Mouse (Mus musculus) fat pad, adult 2 months (tissue): ENCODE measurements around the gene Cracr2a.
A peak's percentile ranks its signal among the peaks of the same experiment; 100 is the strongest.

Experiments used
- DNase-seq: peaks from one replicate; pipeline ENCODE4 v3.0.0-alpha.2; 2011; ENCODE audit warnings: low read depth, low spot score; ENCODE audit errors: extremely low read depth

The Cracr2a gene

GRCm38 (mm10) chr6:127565951-127566732 is 5.0 kb downstream of the Cracr2a start:
- DNase-seq = peak; percentile 80

GRCm38 (mm10) chr6:127571849-127572550 is 10.9 kb downstream of the Cracr2a start:
- no peak for DNase-seq

DNA sequence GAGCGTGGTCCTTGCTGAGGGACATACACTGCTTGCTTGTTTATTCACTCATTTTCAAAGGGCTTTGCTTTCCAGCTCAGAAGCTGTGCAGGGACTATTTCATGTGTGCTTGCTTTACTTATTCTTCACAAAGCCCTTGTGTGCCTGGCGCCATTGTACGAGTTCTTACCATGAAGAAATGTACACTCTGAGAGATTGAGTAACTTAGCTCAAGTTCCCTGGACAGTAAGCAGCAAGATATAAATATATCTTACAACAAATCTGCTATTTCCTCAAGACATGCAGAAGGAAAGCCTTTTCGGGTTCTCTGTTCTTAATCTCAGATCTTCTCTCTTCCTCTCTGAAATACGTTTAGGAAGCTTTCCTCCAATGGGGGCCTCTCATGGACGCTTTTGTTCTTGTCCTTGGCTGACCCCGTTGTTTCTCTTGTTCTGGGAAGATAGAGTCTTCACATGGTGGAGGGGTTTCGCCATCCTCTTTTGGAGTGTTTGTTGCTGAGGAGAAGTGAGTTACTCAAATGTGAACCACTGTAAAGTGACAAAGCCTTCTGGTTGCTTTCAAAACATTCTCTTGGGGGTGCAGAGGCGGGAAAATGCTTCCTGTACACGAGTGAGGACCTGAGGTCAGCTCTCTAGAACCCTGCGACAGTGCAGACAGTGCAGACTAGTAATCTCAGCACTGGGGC is 12.8 kb downstream of the Cracr2a start:
- DNase-seq = no peak

GRCm38 (mm10) chr6:127575194-127575593 is 14.1 kb downstream of the Cracr2a start:
- DNase-seq = no peak

DNA sequence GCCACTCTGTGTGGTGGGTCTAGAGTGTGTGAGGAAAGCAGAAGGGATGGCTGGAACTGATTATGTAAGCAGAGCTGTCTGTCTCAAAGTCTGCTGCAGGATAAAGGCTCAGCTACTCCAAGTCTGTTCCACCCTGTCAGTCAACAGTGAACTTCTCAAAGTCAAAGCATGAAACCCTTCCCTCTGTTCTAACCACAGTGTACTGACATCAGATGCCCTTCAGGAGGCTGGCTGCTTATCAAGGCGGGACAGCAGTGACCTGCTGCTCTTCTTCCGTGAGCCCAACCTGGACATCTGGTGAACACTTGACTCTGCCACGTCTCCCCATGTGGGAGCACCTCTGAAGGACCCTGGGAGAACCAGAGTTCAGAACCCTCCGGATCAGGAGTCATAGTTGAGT is 16.6 kb downstream of the Cracr2a start:
- no peak for DNase-seq

- no peak for DNase-seq
These were observed 17.2 kb downstream of the Cracr2a start for GRCm38 (mm10) chr6:127578316-127578715.

DNA sequence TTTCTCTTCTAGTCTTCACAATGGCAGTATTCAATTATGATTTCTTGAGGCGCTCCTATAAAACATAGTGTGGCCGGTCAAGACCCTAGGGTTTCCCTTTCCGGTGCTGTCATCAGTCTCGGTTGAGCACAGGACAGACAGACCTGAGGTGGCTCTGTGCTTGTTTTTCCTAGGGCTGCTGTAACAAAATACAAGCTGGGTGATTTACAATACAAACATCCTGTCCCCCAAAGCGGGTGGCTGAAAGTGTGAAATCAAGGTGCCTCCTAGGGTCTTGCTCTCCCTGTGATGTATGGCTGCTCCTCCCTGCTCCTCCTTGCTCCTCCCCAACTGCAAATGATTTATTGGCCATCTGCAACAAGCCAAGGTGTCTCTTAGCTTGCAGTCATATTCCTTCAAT is 17.7 kb downstream of the Cracr2a start:
- no peak for DNase-seq

GRCm38 (mm10) chr6:127581915-127582314 is 20.8 kb downstream of the Cracr2a start:
- DNase-seq = no peak

DNA sequence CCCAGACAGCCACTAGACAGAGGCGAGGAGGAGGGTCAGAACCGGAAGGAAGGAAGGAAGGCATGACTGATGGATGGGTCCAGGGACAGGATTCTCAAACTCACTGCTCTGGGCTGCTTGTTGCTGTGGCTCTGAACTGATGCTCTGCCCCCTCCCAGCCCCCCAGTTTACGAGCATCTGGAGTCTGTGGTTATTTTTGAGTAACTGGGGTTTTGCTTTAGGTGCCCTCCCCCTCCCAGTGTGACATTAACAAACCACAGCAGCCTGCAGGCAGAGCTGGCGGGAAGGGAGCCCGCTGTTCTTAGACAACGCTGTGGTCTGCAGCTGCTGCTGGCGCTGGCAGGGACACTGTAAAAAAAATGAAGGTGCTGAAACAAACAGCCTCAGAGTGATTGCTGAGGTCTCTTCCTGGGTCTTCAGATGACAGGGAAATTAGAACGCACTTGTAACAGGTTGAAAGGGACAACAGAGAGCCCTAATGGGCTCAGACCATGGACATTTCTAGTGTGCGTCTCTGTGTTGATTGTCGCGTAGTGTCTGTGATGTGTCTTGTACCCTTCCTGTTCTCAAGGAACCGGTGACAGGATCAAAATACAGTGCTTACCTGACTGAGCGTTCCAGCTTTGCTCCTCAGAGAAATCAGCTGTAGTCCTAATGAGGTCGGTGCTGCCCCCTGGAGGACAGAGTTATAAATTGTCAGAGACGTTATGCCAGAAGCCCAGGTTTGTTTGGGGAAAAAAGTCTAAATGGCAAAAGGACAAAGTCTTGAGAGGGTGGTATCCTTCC is 21.4 kb downstream of the Cracr2a start:
- DNase-seq = no peak

- DNase-seq = no peak
These were observed 30.3 kb downstream of the Cracr2a start for GRCm38 (mm10) chr6:127591467-127591866.

DNA sequence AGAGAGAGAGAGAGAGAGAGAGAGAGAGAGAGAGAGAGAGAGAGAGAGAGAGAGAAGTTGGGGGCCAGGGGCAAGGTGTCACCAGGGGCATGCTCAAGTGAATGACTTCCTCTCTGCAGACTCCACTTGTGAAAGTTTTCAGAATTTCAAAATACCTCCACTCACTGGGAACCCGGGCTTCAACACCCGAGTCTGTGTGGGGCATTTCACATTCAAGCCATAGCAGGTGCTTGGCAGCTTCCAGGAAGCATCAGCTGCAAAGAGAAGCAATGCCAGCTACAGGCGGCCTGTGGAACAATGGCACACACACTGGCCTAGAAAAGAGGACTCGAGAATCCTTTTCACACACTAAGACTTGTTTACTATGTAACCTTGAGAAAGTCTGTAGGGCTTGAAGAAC is 32.3 kb downstream of the Cracr2a start:
- no peak for DNase-seq

GRCm38 (mm10) chr6:127599280-127599679 is 38.1 kb downstream of the Cracr2a start:
- DNase-seq = no peak

DNA sequence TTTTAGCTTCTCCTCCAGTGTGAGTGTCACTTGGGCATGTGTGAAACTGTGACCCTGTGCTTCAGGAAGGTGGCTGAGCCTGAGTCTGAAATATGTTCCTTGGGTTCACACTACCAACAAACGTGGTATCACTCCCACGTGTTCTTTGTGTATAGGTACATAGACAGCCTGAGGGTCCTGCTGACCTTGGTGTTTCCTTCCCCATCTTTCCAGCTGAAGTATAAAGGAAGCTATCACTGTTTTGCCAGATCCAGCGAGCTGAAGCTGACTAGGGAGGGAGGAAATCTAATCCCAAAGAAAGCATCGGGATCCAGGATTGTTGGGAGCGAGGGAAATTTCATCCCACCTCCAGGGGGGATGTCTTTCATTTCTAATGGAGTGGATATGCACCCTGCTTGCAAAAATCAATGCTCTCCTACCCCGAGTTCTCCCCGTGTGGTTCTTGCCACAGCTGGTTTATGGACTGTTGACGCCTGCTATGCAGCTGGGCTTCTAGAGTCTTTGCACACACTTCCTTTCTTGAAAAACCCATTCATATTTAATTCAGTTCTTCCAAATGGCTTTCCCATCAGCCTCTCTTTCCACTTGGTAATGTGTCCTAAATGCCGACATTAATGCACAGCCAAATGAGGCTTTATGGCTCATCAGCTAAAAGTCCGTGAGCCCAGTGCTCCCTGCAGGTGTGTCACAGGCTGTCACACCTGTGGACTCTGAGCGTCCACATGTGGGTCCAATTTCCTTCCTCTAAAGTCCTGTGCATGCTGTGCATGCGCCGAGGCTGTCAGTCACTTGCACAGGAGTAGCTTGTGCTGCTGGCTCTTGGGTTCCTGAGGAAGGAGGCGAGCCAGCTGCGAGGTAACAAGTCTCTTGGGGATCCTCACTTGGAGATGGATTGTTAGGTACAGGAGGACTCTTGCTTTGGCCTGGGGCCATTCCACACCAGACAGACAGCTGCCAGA is 44.2 kb downstream of the Cracr2a start:
- no peak for DNase-seq

GRCm38 (mm10) chr6:127609673-127610072 is 48.5 kb downstream of the Cracr2a start:
- DNase-seq = no peak

- DNase-seq = no peak
These were observed 50.1 kb downstream of the Cracr2a start for GRCm38 (mm10) chr6:127611216-127611615.

DNA sequence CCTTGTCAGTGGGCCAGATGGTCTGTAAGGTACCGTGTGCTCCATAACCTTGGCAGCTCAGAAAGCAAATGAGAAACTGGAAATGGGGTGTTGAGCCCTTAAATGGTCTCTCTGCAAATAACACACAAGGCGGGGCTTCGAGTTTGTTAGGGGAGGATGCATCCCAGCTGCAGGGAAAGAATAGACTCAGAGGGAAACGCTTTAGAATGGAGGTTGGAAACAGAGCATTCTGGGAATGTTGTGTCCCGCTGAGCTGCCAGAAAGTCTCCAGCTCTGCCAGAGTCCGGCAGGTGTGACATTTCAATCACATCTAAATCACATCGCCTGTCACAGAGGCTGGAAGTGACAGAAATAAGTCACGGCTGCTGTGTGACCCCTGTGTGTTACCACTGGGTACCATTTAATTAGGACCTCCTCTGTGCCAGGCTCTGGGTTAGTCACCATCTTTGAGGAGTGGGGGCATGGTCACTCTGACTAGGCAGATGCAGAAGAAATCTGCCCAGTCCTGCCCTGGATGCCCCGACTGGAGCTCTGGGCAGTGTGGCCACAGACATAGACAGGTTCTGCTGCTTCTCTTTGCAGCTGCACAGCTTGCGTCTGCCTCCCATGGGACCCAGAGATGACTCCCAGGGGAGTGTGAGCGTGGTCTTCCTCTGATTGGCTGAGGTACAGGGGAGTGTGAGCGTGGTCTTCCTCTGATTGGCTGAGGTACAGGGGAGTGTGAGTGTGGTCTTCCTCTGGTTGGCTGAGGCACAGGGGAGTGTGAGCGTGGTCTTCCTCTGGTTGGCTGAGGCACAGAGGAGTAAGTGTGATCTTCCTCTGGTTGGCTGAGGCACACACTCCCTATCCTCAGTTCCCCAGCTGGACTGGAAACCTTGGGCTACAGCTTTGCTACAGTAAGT is 53.2 kb downstream of the Cracr2a start:
- no peak for DNase-seq

GRCm38 (mm10) chr6:127616623-127617022 is 55.5 kb downstream of the Cracr2a start:
- no peak for DNase-seq

DNA sequence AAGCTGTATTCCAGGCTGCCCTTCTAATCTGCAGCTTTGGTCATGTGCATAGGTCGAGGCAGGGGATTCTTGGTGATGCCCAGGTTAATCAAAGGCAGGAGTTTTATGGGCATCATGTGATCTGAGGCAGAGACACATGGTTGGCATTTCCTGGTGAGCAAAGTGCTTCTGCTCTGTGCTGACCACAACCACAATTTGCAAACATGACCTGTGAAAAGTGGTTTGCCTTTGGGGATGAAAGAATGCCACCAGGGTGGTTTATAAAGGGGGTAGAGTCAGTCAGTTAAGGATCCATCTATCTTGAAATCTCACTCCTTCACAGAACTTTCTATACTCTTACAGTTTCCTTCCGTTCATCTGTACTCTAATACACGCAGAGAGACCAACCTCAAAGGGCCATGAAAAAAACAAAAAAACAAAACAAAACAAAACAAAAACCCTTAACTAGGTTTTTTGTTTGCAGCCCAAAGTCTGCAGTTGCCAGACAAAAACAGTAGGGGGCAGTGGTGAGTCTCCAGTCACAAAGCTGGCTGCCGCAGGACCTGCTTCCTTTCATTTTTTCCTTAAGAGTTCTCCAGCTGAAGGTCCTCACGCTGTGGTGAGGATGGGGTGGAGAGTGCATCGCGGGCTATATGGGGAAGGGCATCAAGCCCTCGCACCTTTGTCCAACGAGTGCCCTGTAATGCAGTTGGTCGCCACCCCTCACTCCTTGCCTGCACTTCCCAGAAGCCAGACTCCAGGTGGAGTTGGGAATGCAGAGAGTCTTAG is 56.3 kb downstream of the Cracr2a start:
- DNase-seq = no peak
